Mouse (Mus musculus) embryo, embryonic 11.5 days (tissue): Measurements from ENCODE around the gene Pom121.

Experiments used
- DNase-seq: peaks from one replicate; pipeline ENCODE4 v3.0.0-alpha.2; 2012; ENCODE audit warnings: low read depth, low spot score

Gene Pom121

DNA sequence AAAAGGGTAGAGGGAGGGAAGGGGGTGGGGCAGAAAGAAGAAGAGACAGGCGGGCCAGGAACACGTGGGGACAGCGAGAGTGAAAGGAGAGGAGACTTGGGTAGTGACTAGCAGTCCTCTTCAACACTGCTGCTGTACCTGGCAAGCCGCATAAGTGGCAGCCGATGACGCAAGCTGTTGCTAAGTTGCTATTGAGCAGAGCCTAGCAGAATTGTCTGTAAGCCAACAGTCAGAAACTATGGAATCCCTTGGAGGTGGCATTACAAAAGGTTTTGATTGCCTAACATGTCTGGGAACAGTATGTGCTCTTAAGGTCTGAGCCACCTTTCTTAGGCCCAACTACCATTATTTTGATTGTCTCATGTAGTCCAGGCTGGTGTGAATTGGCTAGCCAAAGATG is 26.0 kb downstream of the Pom121 start:
- no peak for DNase-seq

DNA sequence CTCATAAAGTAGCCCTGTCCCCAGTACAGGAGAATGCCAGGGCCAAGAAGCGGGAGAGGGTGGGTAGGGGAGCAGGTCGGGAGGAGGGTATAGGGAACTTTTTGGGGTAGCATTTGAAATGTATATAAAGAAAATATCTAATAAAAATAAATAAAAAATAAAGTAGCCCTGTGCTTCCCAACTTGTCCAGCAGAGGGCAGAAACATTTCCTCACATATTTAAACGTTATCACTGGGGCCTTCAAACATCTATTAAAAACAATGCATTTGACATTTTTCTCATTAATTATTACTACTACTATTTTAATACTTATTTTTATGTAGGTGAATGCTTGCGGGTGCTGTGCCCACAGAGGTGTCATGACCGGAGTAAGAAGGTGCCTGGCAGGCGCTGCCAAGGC is 26.5 kb downstream of the Pom121 start:
- no peak for DNase-seq

DNA sequence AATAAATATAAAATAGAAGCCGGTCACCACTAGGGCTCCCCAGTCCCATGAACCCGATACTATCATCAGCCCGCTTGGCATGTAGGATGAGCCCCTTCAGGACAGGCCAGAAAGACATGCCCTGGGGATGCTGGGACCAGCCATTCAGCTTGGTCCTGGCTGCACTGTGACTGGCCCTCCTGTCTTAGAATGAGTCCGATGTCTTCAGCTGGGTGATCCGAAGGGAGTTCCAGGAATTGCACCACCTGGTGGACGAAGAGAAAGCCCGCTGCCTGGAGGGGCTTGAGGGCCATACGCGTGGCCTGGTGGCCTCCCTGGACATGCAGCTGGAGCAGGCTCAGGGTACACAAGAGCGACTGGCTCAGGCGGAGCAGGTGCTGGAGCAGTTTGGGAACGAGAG is 30.8 kb downstream of the Pom121 start:
- peak; percentile 41 for DNase-seq

DNA sequence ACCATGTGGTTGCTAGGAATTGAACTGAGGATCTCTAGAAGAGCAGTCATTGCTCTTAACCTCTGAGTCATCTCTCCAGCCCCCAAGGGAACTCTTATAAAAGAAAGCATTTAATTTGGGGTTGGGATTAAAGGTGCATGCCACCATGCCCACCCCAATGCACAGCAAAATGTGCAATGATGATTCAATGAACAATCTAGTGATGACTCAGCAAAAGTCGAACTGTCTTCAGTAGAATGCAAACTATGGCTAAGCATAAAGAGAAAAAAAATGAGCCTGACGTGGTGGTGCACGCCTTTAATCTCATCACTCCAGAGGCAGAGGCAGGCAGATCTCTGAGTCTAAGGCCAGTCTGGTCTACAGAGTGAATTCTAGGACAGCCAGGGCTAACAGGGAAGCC is 31.8 kb downstream of the Pom121 start:
- DNase-seq, result no peak

DNA sequence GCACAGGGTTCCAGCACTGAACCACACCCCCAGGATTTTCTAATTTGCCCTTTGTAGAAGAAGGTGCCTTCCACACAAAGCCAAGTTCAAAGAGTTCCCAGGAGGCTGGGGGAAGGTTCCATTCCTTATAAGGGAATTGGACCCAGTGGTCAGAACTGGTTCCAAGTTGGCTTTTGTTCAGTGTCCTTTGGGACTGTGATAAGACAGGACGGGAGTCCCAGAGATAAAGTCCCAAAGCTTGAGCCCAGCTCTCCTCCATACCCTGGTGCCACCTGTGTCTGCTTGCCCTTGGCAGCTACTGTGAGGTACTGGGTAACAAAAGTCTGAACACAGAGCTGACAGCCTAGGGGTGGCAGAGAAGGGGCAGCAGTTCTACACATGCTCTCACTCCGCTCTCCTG is 34.6 kb downstream of the Pom121 start:
- no peak for DNase-seq

DNA sequence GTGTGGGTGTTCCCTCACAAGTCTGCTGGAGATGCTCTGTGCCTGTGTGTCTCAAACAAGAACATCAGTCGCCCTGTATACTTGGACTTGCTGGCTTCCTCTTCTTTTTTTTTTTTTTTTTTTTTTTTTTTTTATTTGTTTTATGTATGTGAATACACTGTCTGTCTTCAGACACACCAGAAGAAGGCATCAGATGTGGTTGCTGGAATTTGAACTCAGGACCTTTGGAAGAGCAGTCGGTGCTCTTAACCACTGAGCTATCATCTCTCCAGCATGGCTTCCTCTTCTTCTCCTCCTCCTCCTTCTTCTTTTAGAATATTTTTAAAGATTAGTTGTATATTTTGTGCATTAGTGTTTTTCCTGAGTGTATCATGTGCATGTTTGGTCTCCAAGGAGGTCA is 36.8 kb downstream of the Pom121 start:
- DNase-seq, result no peak

DNA sequence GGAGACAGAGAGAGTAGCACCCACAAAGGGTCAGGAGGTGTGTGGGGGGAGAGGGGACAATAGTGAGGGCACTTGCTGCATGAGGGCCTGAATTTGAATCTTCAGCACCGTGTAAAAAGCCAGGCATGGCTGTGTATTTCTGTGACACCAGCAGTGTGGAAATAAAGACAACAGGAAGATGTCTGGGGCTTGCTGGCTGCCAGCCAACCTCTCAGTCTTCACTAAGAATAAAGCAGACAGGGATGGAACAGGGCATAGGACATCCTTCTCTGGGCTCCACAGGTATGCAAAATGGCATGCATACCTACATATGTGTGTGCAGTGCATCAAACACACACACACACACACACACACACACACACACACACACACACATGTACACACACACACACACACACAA is 38.3 kb downstream of the Pom121 start:
- no peak for DNase-seq

DNA sequence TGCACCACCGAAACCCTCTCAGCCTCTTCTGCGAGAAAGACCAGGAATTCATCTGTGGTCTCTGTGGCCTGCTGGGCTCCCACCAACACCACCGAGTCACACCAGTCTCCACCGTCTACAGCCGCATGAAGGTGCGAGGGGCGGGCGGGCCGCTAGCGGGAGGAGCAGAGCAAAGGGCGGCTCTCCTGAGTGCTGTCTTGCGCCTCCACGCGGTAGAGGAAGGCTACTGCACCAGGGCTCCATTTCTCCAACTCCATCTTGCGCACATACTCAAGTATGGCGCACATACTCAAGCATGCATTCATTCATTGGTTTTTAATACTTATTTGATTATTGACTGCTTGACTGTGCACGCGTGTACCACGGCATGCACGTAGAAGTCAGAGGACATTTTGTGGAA is 40.8 kb downstream of the Pom121 start:
- no peak for DNase-seq

DNA sequence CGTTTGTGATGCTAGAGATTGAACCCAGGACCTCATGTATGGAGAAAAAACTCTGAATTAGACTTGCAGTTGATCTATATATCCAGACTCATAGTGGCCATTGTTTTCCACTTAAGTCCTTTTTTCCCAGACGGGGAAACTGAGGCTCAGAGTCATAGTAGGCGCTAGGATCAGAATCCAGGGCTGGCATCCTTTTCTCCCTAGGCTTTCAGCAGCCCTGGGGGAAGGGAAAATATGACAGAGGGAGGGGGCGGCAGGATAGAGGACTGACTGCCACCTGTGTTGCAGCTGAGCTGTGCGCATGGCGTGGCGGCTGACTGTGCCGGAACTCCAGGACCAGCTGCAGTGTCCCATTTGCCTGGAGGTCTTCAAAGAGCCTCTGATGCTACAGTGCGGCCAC is 41.4 kb downstream of the Pom121 start, which contains the start of gene Trim50:
TSS of gene Trim50 (plus strand) at position 301 of the 400 bp plus-strand sequence.
- no peak for DNase-seq

DNA sequence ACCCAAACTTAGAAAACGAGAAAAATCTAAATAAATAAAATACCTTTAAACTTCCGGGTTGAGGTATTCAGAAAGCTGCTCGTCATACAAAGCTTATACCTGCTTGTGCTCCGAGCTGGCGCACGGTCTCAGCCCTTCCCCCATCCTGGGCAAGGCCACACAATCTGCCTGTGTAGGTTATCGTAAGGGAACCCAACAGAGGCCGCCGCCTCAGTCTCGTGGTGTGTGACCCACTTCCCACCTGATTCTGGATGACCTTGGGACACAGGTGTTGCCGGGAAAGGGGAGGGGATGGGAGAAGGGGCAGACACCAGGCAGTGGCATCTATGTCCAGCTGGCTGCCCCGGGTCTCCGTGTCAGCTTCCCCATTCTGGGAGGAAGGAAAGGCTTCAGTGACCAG is 42.7 kb downstream of the Pom121 start:
- DNase-seq, result no peak

DNA sequence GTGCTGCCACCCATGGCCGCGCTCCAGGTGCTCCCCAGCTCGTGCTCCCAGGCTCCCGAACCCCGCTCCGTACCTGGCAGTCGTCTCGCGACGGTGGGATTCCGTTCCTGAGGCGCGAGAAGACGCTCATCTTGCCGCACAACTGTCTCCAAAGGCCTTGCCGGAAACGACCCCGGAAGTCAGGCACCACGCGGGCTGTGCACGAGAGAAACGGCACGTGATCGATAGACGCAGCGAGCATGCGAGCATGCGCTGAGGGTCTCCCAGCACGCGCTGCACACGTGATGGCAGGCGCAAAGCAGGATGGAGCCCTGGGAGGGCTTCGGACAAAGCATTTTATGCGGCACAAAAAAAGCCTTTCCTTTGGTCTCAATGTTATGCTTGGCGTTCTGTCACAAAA is 44.5 kb downstream of the Pom121 start, which contains the start of gene Fkbp6:
TSS of gene Fkbp6 (minus strand) at position 183 of the 400 bp plus-strand sequence.
- no peak for DNase-seq

DNA sequence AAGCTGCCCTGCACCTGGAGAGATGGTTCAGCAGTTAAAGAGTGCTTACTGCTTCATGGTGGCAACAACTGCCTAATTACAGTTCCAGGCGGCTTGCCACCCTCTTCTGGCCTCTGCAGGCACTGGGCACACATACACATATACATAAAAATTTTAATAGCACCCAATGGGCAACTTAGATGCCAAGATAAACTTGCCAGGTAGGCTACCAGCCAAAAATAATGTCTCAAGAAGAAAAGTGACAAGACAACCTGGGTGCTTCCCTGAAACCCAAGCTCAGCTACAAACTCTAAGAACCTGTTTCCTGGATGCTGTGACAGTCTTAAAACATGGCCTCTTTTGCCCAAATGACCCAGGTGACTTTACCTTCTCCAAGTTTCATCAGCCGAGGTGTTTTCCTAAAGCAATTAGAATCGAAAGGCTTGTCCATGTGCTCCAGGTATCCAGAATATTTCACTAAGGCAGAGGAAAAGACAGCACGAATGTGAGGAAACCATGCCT is 46.8 kb downstream of the Pom121 start:
- DNase-seq, result no peak

DNA sequence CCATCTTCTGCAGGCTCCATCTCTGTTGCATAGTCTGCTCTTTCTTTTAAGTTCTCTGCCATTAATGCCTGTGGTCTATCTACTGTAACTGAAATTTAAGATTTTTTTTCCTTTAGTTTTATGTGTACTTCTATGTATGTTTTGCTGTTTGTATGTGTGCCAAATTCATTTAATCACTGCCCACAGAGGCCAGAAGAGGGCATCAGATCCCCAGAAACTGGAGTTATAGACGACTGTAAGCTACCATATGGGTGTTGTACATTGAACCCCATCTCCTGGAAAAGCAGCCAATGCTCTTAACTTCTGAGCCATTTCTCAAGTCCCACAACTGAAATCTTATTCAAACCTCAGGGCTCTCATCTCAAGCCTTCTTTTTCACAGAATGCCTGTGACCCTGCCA is 47.9 kb downstream of the Pom121 start:
- DNase-seq, result no peak

DNA sequence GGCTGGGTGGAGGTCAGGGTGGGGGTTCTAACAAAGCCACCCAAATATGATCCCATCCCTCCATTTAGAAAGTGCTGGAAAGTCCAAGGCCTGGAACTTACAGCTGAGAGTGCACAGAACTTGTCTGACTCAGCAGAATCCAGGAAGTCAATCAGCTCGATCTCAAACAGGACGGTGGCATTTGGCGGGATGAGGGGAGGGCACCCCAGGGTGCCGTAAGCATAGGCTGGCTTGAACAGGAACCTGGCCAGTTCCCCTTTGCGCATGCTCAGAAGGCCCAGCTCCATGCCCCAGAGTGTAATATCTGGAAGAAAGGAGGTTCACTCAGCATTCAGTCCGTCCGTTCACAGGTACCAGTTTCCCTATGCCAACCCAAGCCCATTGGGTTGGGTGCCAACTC is 48.4 kb downstream of the Pom121 start:
- no peak for DNase-seq

DNA sequence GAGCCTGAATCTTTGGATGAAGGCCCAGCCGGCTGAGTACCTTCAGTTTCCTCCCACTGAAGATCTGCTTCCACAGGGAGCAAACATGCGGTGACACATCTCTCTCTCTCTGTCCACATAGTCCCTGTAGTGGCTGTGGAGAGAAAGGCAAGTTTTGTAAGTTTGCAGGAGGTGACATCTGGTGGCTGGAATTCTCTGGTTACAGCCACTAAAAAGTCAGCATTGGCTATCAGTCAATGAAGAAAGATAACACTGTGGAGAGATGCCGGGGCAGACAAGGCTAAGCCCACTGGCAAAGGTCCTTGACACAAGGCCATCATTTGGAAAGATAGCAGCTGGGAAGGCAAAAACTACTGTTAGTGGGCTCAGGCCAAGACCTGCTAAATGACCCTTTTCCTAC is 56.8 kb downstream of the Pom121 start:
- no peak for DNase-seq

DNA sequence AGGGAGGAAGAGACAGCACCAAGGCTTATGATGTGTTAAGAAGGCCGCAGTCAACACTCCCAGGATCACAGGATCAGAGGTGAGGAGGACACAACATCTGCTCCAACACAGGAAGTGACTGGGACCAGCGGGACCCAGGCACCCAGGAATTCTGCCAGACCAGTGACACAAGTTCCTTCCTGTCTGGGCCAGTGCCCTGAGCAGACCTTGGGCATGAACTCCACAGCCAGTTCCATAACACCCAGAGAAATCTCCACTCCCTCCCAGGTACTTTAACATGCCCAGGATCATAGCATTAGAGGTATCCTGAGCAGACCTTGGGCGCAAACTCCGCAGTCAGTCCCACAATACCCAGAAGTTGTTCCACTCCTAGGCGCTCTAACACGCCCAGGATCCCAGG is 63.2 kb downstream of the Pom121 start:
- DNase-seq, result no peak

DNA sequence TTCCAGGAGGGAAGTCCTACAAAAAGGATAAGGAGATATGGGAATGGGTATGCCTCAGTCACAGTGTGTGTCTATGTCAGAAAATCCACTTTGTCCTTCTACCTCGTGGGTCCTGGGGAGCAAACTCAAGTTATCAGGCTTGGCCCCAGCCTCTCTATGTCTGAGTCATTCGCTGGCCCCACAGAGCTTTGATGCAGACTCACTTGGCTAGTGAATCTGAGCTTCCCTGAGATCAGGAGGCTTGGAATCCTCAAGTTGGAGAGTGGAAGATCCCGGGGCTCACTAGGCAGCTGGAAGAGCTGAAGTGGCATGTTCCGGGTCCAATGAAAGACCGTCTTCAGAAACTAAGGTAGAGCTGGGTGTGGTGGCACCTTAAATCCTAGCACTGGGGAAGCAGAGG is 64.1 kb downstream of the Pom121 start:
- no peak for DNase-seq

DNA sequence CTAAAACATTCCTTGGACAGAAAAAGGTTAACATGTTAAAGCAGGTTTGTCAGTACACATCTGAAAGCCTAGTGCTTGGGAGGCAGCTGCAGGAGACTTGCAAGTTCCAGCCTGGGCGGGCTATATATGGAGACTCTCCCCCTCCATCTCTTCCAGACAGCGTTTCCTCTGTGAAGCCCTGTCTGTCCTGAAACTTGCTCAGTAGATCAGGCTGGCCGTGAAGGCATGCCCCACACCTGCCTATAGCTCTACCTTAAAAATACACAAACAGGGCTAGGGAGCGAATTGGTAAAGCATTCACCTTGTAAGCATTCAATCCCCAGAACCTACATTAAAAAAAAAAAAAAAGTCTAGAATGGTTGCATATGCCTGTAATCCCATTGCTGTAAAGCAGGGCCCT is 64.9 kb downstream of the Pom121 start:
- DNase-seq, result no peak
